Mouse (Mus musculus) small intestine, adult 2 months (tissue): ENCODE data around the gene Pigq.

Experiments
- CTCF ChIP-seq: fragments of 200-500 bp; IDR thresholded peaks from 2 replicates; pipeline ENCODE4 v1.5.1; 2012; ENCODE audit warnings: low read depth, mild to moderate bottlenecking, control low read depth, inconsistent platforms, low read length, moderate library complexity, mixed read lengths; ENCODE audit not compliant: insufficient replicate concordance, insufficient read length; ENCODE audit errors: extremely low read depth
- POLR2A ChIP-seq: fragments of 200-500 bp; IDR thresholded peaks from 2 replicates; pipeline ENCODE4 v1.6.1; 2012; ENCODE audit warnings: low read depth, mild to moderate bottlenecking, control low read depth, inconsistent platforms, low read length, moderate library complexity

- TF ChIP-seq POLR2A (no peak), CTCF (no peak)
Observed at GRCm38 (mm10) chr17:25947576-25947975, 2.8 kb upstream of the Pigq start.
